Mouse (Mus musculus) spleen, postnatal 14 days (tissue): ENCODE data around the gene Sh3gl2.

Source experiments
- DNase-seq, 2 experiments: peaks; one replicate each; pipeline ENCODE4 v3.0.0; 2021 to 2022; ENCODE audit warnings: low spot score in 2 of 2

Gene Sh3gl2

DNA sequence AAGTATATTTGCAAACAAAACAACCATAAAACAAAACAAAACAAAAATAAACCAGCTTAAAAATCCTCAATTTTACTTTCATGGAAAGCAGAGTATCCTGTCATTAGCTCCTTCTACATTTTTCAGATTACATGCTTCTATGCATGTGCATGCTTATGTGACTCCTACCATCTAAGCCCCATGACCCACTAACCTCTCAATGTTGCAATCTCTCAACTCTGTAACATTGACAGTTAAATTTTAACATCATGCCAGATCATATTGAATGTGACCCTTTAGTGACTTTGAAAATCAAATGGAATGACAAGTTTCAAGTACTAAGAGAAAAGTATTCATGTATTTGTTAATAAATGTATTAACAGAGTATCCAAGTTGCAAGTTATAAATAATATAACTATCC lies 389.2 kb downstream of the Sh3gl2 start:
- DNase-seq = no peak

DNA sequence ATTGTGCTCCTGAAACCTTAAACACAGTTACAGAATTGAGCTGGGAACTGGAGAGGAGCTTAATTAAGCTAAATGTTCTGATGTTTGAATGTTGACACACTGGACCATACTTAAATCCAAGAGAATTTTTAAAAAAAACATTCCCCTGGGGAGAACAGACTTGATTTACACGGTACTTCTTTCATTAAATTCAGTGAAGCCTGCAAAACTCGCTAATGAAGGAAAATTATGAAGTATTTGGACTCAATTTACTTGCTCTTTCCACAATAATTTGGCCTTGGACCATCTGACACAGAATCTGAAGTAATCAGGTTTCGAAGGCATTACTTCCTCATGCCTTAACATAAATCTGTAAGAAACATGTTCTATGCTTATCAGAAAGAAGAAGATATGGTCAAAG lies 408.4 kb downstream of the Sh3gl2 start:
- no peak for DNase-seq

DNA sequence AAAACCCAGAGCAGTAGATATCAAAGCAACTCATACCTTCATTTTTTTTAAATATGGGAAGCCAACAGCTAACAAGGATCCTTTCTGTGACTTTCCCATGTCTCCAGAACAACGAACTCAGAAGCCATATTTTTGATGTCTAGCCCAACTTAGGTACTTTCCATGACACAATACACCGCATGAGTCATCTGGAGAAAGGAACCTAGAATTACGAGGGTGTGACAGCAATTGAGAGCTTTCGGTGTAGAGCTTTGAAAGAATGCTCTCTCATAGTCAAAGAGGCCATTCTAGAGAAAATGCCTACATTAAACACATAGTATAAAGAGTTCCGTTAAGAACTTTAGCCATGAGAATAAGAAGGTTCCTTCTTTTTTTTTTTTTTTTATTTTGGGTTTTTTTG lies 413.8 kb downstream of the Sh3gl2 start:
- DNase-seq = no peak

DNA sequence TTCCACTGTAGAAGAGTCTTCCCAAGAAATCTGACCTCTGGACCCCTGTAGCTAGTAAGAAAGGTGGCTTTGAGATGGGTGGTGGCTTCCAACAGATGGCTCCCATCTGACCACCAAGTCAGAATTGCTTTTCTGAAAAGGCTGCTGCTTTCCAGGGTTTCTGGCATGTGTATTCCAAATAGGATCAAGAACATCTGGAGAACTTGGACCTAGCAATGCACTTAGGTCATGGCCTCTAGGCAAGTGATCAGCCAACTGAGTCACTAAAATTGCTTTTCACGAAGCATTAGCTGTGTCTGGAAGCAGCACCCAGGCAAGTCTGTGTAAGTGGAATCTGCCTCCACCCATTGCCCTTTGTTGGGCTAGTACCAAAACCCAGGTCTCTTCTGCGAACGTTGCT lies 414.3 kb downstream of the Sh3gl2 start:
- DNase-seq = no peak

DNA sequence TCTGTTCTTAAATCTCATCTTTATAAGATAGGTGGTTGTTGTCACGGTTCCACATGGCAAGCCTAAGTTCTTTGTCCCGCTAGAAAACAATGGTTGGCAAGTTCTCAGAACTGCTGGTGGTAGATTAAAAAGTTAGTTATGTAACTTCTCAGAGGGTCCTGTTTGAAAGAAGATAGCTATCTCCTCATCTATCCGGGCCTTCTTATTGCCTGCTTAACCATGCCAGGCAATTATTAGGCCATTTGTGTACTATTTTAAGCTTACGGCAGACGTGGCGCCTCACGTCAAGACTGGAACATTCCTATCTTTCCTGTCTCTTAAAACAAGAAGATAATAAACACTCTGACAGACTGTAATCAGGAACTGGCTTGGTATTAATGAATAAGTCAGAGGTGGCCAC lies 424.5 kb downstream of the Sh3gl2 start:
- DNase-seq = no peak

DNA sequence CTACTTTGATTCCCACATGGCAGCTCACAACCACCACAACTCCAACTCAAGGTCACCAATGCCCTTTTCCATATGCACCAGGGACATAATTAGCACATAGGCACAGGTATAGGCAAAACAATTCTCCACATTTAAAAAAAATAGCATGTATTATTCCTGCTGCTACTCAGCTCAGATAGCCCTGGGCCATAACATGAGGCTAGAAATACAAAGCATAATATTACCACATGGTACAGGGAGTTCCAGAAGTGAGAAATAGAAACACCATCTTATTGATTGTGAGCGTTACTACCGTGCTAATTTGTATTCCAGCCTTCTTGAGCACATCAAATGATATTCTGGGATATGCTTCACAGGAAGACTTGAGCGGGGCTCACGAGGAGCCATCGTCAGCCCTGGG lies 464.3 kb downstream of the Sh3gl2 start:
- no peak for DNase-seq

DNA sequence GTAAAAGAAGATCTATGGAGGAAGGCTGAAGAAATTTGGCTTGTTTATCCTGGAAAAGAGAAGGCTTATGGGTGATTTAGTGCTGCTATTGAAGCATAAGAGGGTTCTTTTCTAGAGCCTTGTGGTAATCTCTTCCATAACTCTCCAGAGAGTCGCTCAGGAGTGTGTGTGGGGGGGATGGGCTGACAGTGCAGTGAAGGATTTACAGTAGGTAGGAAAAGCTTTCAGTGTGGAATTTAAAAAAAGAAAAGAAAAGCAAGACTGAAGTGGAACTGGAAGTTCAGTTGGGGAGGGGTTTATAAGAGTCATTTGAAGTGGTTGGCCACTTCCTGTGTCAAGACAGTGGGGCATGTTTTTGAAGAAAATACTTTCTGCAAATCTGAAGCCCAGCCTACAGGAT lies 464.8 kb downstream of the Sh3gl2 start:
- no peak for DNase-seq

DNA sequence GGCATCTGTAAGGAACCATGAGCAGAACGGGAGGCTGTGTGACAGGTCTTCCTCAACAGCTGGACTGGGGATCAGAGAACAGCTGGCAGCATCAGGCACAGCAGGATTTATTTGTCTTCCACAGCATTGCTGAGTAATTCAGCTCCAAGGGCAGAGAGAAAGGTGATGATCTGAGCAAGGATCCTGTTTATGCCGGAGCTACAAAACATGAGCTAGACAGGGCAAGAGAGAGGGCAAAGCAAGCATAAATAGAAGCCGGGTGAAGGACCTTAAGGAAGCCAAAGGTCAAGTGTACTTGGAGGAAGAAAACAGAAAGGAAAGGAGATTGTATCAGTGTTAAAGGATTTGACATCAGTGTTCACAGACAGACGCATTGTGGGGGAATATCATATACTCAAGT lies 467.4 kb downstream of the Sh3gl2 start:
- DNase-seq = no peak

DNA sequence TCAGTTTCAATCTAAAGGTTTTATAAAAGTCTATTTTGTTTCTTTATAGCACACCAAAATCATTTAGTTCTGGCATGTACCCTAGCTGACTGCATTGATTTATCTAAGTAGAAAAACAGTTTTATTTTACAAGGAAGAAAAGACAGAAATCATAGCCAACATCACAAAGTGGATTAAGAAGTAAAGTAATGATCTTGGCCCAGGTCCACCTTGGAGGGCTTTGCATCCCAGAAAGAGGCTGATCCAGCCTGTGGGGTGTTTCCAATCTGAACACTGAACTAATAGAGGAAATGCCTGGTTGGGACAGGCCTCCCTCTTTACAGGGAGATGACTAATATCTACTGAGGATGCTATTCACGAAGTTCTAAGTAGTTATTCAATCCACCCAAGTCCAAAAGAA lies 472.7 kb downstream of the Sh3gl2 start:
- no peak for DNase-seq

DNA sequence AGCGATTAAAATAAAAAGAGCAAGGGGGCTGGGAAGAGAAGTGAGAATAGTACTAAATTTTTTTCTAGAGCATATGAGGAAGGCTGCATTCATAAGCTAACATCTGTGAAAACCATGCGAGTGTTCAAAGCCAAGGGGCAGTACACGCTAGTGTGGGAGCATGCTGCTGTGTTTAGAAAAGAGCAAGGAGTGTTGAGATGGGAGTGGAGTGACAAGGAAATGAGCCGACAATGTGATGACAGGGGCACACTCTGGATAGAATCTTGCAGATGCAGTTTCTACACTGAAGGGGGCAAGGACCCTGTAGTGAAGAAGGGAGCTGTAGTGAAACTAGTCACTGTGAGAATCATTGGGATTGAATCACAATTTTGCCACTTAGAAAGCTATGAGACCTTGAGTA lies 481.2 kb downstream of the Sh3gl2 start:
- no peak for DNase-seq
